Mouse (Mus musculus) spleen, postnatal 14 days (tissue): ENCODE measurements around the gene Ttll13.

ENCODE experiments used
- DNase-seq, 2 experiments: peaks; one replicate each; pipeline ENCODE4 v3.0.0; 2021 to 2022; ENCODE audit warnings: low spot score in 2 of 2

The Ttll13 gene

GRCm38 (mm10) chr7:80214459-80214858, 31.7 kb upstream of the Ttll13 start:
- no peak for DNase-seq

GRCm38 (mm10) chr7:80215398-80215797, 30.8 kb upstream of the Ttll13 start:
- peak; percentile 70 to 84 for DNase-seq

- no peak for DNase-seq
Measured at GRCm38 (mm10) chr7:80216566-80216965, 29.6 kb upstream of the Ttll13 start.

GRCm38 (mm10) chr7:80218666-80219065, 27.5 kb upstream of the Ttll13 start:
- peak in 1 of 2 experiments; percentile 4 for DNase-seq

GRCm38 (mm10) chr7:80220237-80220797, 25.9 kb upstream of the Ttll13 start:
- DNase-seq: no peak

- DNase-seq: no peak
Measured at GRCm38 (mm10) chr7:80221179-80221750, 24.9 kb upstream of the Ttll13 start.

GRCm38 (mm10) chr7:80227065-80227464, 19.1 kb upstream of the Ttll13 start:
- DNase-seq: no peak

GRCm38 (mm10) chr7:80230196-80230595, 16.0 kb upstream of the Ttll13 start:
- no peak for DNase-seq

GRCm38 (mm10) chr7:80231971-80232488, 14.1 kb upstream of the Ttll13 start:
- no peak for DNase-seq

GRCm38 (mm10) chr7:80232489-80233029, 13.6 kb upstream of the Ttll13 start, which contains the start of the genes Cib1 and Gdpgp1:
TSS of gene Cib1 (minus strand) at chr7:80232813.
TSS of gene Gdpgp1 (plus strand) at chr7:80232865.
- peak; percentile 98 for DNase-seq

GRCm38 (mm10) chr7:80233799-80234198, 12.4 kb upstream of the Ttll13 start:
- no peak for DNase-seq

GRCm38 (mm10) chr7:80238542-80238941, 7.6 kb upstream of the Ttll13 start:
- no peak for DNase-seq

GRCm38 (mm10) chr7:80241661-80242060, 4.5 kb upstream of the Ttll13 start:
- DNase-seq: no peak

GRCm38 (mm10) chr7:80244851-80245250, 1.3 kb upstream of the Ttll13 start:
- DNase-seq: no peak

GRCm38 (mm10) chr7:80246859-80247258, 683 bp downstream of the Ttll13 start:
- DNase-seq: no peak

- DNase-seq: no peak
Measured at GRCm38 (mm10) chr7:80252437-80252836, 6.3 kb downstream of the Ttll13 start.

- no peak for DNase-seq
Measured at GRCm38 (mm10) chr7:80252886-80253285, 6.7 kb downstream of the Ttll13 start.

GRCm38 (mm10) chr7:80255981-80256380, 9.8 kb downstream of the Ttll13 start:
- no peak for DNase-seq

- no peak for DNase-seq
Measured at GRCm38 (mm10) chr7:80257706-80258105, 11.5 kb downstream of the Ttll13 start.

- peak; percentile 62 to 76 for DNase-seq
Measured at GRCm38 (mm10) chr7:80260625-80261371, 14.6 kb downstream of the Ttll13 start, which contains the start of gene Ngrn. TSS of gene Ngrn (plus strand) at chr7:80261215.

GRCm38 (mm10) chr7:80261372-80261990, 15.3 kb downstream of the Ttll13 start:
- DNase-seq: no peak

GRCm38 (mm10) chr7:80264606-80265005, 18.4 kb downstream of the Ttll13 start:
- no peak for DNase-seq
